Mouse (Mus musculus): ENCODE data around the gene Ncl.

The Ncl gene

DNA sequence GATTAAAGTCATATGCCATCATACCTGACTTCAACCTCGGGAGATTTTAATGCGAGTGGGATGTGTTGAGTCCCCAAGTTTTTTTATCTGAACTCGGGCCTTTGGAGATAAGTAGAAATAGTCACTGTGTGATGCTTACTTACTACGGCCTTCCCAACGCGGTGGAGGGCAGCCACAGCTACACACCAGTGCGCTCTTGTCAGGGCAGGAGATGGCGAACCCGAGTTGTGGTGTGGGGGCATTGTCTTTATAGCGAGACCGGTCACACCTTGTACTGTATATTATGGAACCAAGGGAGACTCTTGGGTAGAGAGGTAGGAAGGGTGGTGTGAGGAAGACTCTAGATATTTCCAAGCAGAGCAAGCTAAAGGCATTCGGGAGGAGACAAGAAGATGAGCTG, 1.2 kb upstream of the Ncl start:
- no peak for DNase-seq (ENCODE audit: low read depth, low spot score)

DNA sequence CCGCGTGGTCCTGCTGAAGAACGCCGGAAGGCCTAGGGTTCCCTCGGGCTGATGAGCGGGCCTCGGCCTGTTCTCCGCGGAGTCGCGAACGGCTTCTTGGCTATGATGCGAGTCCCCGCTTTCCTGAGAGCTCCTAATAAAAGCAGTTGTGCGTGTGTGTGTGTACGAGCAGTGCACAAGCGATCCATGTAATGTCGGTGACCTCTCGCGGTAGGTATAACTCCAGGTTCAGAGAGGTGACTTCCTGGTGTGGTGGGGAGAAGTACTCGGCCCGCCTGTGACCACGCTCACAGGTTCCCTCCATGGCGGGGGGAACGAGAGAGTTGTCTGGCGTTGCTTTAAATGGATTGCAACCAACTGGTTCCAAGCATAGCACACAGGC, 589 bp upstream of the Ncl start:
- no peak for DNase-seq (ENCODE audit: low read depth, low spot score)

DNA sequence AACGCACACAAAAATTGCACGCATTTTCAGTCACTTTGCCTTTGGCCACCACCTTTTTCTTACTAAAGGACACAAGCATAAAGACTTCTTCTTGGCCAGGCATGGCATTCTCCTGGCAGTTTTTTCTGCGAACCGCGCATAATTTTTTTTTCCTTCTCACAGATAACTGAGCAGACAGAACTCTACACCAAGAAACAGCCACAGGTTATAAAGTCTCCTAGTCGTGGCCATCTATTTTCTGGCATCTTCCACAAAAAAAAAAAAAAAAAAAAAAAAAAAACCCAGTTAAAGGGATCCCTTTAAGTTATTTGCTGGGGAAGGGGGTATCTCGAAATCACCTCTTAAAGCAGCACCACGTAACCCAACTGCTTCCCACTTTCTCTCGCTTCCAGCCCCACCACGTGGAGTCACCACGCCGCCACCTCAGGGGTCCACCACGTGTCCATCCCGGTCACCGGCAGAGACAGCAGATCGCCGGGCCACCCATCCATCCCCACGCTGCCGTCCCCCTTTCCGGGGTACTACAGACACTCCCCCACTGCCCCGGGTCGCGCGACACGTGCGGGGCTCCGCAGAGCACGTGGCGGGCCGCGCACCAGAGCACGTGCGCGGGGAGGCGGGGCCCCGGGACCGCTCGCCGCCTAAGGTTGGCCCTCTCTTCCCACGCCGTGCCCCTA, 833 bp downstream of the Ncl start:
- DNase-seq (ENCODE audit: low read depth, low spot score) = no peak

DNA sequence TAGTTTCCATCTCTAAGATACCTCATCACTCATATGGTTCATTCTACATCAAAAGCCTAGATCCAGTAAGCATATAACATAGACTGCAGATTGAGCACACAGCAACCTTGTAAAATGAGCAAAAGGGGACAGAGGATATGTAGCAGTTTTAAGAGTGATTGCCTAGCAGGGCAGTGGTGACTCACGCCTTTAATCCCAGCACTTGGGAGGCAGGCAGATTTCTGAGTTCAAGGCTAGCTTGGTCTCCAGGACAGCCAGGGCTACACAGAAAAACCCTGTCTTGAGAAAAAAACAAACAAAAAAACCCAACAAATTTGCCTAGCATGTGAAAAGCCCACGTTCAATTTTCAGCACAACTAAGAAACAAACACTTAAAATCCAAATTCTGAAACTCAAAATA, 5.0 kb downstream of the Ncl start:
- DNase-seq (ENCODE audit: low read depth, low spot score) = no peak

DNA sequence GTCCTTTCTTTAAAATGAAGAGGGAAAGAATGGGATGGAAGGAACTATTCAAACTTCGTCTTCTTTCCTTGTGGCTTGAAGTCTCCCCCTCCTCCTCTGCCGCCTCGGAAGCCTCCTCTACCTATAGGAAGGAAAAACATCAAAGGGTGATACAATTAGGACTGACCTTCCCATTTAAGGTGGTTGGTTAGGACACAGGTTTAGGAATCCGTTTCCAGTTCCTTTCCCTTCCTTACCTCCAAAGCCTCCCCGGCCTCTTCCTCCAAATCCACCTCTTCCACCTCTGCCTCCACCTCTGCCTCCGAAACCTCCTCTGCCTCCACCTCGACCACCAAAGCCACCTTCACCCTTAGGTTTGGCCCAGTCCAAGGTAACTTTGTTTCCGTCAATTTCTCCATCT, 8.6 kb downstream of the Ncl start:
- DNase-seq (ENCODE audit: low read depth, low spot score) = peak; percentile 19

DNA sequence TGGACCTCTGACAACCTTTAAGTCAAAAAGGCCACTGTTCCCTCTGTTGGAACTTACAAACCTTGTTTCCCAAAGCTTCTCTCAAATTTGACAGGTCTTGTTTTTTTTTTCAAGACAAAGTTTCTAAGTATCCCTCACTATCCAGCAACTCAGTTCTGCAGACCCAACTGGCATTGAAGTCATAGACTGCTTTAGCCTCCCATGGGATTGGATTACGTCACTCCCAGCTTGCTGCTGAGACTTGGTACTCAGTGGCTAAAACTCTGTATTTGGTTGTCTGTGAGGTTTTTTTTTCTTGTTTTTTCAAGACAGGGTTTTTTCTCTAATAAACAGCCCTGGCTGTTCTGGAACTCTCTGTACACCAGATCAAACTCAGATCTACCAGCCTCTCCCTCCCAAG, 9.5 kb downstream of the Ncl start:
- DNase-seq (ENCODE audit: low read depth, low spot score) = peak; percentile 47

DNA sequence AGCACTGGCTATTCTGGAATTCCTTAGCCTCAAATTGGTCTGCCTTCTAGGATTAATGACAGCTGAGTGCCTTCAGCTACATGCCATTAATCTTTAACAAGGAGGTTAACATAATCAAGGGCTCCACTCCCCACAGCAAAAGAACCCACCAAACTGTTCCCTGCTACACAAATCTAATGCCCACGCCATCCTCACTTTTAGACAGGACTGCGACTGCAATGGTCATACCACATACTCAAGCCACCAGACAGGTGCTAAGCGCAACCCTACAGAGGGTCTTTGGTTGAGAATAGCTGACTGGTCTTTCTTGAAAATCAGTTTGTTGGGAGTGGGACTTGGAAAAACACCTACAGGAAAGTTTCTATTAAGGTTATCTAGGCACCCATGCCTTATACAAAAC, 10.0 kb downstream of the Ncl start:
- no peak for DNase-seq (ENCODE audit: low read depth, low spot score)

DNA sequence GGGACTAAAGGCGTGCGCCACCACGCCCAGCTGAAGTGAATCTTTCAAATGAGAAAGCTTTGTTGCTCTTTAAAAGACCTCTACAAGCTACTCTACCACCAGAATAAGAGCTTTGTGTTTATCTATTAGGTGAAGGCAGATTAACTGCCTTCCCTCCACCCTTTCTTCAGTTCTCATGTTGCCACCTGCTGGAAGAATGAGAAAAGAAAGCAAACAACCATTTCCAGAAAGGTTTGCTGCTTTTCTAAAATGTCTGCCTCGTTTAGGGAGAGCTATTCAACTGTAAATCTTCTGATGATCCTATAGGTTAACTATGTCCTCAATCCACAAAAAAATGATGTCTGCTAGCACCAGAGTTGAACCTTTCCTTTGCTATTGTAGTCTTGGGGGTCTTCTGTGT, 10.4 kb downstream of the Ncl start:
- DNase-seq (ENCODE audit: low read depth, low spot score) = peak; percentile 92

DNA sequence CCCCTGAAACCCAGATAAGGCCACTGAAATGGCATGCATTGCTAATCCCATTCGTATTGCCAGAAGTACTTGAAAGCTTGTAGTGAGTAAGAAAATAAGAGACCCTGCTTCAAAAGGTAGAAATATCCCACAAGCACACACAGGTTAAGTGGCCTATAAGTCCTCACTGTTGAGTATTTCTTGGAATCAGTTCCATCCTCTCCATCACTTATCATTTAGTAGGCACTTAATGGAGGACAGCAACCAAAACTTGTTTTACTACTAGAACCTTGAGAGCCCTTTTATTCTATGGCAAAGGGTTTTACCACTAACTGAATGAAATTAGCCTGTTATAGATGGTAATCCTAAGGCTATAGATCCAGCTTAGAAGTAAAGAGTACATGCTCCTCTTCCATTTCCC, 11.1 kb downstream of the Ncl start:
- DNase-seq (ENCODE audit: low read depth, low spot score) = peak; percentile 36

DNA sequence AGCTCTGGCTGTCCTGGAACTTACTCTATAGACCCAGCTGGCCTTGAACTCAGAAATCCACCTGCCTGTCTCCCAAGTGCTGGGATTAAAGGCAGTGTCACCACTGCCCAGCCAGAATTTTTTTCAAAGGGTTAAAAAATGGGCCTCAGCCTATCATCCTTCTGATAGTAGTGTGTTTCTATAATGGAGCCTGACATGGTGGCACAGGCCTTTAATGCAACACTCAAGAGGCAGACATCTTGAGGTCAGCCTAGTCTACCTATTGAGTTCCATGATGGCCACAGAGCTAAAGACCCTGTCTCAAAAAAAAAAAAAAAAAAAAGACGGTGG, 11.5 kb downstream of the Ncl start:
- peak; percentile 13 for DNase-seq (ENCODE audit: low read depth, low spot score)

DNA sequence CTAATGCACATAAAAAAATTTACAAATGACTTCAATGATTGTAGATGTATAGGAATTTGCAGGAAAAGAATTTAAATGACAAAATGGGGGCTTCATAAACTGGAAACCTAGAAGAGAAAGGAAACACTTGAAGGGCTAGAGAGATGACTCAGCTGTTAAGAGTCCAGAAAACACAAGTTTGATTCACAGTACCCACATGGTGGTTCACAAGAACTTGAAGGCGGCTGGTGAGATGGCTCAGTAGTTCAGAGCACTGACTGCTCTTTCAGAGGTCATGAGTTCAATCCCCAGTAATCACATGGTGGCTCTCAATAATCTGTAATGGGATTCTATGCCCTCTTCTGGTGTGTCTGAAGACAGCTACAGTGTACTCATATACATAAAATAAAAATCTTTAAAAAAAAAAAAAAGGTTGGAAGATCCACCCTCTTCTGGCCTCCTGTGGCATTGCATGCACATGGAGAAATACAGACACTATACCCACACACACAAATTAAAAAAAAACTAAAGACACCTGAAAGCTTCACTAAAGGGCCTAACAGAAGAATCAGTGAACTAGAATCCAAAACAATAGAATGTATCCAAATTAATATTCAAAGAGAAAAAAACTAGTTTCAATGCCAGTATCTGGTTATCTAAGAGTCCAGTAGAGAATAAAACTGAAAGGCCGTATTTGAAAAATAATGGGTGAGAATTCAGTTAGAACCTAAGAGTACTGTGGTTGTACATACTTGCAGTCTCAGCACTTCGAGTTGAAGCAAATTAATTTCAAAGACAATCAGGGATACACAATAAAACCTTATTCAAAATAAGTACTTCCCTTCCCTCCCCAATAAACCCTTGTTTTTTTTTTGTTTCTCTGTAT, 12.1 kb downstream of the Ncl start:
- peak; percentile 32 for DNase-seq (ENCODE audit: low read depth, low spot score)

DNA sequence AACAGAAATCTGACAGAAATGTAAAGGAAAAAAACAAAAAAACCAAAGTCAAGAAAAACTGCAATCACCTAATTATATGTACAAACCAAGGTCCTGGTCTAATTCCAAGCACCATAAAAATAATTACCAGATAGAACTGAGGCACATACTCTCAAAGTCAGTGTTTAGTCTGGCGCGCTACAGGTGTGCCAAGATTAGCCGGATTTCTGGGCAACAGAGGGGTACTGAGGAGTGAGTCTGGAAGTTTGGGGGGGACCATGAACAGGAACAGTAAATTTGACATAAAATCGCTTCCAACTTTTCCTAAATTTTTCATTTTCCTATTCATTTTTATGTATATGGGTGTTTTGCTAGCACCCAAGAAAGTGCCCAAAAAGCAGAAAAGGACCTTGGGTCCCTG, 13.2 kb downstream of the Ncl start:
- DNase-seq (ENCODE audit: low read depth, low spot score) = no peak

DNA sequence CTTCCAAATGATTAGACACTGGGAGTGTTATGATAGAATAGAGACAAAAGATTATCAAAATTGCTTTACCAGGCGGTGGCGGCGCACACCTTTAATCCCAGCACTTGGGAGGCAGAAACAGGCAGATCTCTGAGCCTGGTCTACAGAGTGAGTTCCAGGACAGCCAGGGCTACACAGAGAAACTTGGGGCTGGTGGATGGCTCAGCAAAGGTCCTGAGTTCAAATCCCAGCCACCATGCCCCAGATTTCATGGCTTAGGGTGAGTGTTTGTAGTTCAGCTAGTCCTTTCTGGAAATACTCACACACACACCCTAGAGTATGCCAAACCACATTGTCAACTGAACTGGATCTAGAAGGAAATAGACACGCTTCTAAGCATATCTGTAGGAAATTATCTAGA, 14.1 kb downstream of the Ncl start:
- peak; percentile 13 for DNase-seq (ENCODE audit: low read depth, low spot score)

DNA sequence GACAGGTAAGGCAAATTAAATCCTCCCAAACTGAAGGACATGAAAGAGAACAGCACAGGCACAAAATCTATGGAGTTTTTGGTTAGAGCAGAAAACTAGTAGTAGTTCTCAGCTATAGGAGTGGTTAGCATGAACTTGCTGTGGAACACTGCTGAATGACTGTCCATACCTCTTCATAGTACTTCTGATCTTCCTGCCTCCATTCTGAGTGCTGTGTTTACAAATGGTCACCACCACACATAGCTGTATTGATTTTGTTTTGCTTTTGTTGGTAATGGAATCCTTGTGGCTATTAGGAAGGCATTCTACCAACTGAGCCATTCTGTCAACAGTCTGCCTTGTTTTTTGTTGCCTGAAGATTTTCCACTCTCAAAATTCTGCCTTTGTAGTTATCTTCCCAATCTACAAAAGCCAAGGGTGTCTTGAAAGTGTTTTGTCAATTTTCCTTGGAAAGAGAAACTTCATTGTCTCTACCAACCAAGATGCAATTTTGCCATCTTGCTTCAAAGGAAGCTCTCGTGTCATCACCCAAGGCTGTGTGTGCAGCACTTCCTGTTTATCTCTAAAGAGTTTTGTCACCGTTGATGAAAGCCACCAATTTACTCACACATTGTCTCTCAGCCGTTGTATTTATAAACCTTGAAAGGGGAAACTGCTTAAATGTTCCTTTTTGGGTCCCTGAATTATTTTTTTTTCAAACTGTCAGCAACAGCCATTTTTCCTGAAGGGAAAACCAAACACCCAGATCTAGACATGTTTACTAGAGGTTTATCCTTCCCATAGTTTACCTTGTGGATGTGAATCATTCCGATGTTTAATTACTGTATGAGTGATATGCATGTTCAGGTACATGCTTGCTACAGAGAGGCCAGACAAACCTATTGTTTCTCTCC, 15.0 kb downstream of the Ncl start:
- peak; percentile 22 for DNase-seq (ENCODE audit: low read depth, low spot score)

DNA sequence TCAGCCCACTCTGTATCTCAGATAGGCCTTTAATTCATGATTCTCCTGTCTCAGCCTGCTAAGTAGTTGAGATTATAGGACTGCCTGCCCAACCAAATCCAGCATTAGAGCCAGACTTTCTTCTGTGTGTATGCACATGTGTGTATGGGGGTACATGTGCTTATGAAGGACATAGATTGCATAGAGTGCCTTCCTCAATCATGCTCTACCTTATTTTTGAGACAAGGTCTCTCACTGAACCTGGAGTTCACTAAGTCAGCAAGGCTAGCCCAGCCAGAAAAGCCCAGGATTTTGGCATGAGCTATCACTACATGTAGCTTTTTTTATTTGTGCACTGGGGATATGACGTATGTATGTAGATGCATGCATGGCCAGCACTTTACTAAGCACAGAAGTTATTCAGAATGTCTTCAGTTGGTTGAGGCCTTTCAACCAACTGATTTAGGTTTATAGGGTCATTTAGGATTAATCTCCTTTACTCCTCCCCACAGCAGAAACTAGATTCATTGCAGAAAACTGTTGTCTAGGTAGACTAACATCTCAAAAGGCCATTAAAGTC, 16.0 kb downstream of the Ncl start:
- peak; percentile 40 for DNase-seq (ENCODE audit: low read depth, low spot score)

DNA sequence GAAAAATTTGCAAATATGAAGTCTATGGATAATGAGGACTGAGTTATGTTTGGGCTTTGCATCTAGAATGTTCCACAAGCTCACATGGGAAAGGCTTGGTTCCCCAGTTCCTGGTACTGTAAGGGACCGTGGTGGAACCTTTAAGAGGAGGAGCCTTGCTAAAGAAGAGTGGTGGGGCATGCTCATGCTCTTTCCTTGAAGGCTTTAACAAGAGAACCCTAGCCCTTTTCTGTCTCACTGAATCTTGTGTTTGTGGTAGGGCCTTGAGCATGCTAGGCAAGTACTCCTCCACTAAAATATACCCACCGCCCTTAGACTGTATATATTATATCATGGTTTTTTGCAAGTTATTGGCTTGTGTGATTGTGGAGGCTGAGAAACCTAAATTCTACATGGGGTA, 16.8 kb downstream of the Ncl start:
- DNase-seq (ENCODE audit: low read depth, low spot score) = peak; percentile 62

DNA sequence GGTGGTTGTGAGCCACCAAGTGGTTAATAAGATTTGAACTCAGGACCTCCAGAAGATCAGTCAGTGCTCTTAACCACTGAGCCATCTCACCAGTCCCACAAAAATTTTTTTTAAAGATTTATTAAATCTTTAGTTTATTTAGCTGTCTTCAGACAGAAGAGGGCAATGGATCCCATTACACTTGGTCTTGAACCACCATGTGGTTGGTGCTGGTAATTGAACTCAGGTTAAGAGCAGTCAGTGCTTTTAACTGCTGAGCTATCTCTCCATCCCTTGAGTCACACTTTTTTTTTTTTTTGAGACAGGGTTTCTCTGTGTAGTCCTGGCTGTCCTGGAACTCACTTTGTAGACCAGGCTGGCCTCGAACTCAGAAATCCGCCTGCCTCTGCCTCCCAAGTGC, 18.1 kb downstream of the Ncl start:
- DNase-seq (ENCODE audit: low read depth, low spot score) = peak; percentile 75

DNA sequence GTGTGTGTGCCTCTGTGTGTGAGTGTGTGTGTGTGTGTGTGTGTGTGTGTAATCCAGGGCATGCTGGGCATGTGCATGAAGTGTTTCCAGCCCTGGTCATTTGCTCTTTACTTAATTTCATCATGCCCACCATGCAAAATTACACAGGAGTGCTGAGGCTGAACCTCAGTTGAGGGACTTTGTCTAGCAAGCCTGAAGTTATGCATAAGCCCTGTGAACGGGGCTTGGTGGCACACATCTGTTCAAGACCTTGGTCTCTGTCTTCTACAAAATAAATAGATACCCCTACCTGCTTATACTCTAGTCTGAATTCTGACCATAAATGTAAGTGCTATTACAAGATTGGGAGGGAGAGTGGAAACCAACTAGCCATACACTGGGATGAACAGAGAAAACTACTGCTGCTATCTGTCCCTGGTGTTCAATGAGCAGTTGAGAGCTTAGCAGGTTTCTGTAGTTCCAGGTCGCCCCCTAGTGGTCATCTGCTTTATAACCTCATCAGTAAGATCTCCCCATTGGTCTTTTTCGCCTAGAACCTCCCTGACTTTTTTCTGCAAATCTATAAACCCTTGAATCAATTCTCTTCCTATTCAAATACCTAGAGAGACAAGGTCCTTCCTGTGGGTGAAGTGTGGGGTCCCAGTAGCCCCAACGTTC, 19.9 kb downstream of the Ncl start:
- DNase-seq (ENCODE audit: low read depth, low spot score) = peak; percentile 89

DNA sequence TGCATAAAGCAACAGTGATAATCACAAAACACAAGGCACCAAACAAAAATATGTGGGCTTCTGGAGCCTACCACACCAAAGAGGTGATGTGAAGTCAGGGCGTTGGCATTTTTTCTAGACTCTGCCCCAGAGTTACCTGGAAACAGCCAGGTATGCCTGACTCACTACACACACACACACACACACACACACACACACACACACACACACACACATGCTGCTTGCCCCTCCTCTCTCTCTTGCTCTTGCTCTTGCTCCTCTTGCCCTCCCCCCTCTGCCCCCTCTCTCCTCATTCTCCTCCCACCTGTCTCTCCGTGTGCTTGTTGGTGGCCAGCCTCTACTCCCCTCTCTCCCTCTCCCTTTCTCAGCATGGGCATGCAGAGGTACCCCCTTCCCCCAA, 22.9 kb downstream of the Ncl start:
- DNase-seq (ENCODE audit: low read depth, low spot score) = peak; percentile 17

DNA sequence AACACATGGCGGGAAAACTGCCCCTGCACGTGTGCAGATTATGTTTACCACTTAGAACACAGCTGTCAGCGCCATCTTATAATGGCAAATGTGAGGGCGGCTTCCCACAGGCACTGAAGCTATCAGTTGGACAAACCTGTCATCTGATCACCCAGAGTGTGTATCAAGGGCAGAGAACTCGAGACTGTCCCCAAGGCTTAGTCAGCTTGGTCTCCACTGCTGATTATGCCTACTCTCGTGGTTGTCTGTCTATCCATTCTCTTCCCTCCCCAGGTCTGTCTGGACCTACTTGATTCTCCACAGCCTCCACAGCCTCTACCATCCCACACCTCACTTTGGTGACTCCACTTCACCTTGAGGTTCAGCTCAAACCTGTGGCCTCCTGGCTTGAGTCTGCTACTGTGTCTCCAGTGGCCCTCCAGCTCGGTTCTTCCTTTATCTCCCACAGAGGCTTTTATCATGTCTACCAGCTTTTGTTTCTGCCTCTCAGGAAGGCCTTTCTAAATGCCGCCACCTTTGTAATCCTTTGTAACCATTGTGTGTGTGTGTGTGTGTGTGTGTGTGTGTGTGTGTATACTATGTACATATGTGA, 38.3 kb downstream of the Ncl start:
- no peak for DNase-seq (ENCODE audit: low read depth, low spot score)

DNA sequence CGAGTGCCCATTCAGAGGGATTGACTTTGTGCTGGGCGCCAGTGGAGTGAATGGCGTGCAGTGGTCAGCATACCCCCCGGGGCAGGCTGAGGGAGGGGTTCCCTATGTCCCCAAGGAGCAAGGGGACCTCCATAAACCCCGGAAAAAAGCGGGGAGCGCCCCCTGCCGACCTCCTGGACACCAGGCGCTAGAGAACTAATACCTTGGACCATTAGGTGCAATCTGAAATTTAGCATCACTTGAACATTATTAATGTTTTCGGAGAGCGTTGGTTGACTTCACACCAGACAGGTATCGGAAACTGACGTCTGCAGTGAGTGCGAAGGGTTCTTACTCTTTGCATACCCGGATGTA, 45.5 kb downstream of the Ncl start:
- peak; percentile 22 for DNase-seq (ENCODE audit: low read depth, low spot score)

All from ZHBTc4 (cell line).